Comparison of ENCODE assay signal across 8 mouse cellular contexts in genomic region chr16:92487489-92487888, GRCm38 (mm10). TPM values are rescaled to one million over a fixed set of nuclear protein-coding genes. Genes with fewer than 3 reads are reported as not detected.
A peak's percentile ranks its signal among the peaks of the same experiment; 100 is the strongest.
DNase-seq lines count a peak whose midpoint lies in the region; ATAC-seq lines count a peak whose summit lies in the region.

No protein-coding gene starts in this region.

- no peak for ATAC-seq in CD4-positive, CD25-positive, alpha-beta regulatory T cell, adult 4 months
- peak; percentile 71 for ATAC-seq in granulocyte monocyte progenitor cell, adult 5-6 weeks (replicated peaks; ENCODE audit: poor library complexity, severe bottlenecking)
- 0 out of 2 replicates have a peak, but pooled peaks have one; percentile 44 for ATAC-seq in neutrophil, adult 5-6 weeks (ENCODE audit: extremely low read depth, insufficient number of reproducible peaks, low FRiP score, poor library complexity, severe bottlenecking)

- peak; percentile 67 for DNase-seq in CD4-positive, CD25-positive, alpha-beta regulatory T cell, adult 2 months (ENCODE audit: low read depth, low spot score)
- DNase-seq in layer of hippocampus, adult 11-12 months (ENCODE audit: low spot score): peak; percentile 47
- DNase-seq in layer of hippocampus, adult 9-10 months (ENCODE audit: low spot score): no peak
- peak; percentile 67 for DNase-seq in R1 (ENCODE audit: low read depth, low spot score)
- DNase-seq in frontal cortex, postnatal 25 days (ENCODE audit: low spot score in 2 of 2): no peak

RNA-seq across cellular contexts. Expression of gene Clic6, which starts 2.0 kb away (rescaled TPM):
- not detected for polyA plus RNA-seq in CD4-positive, CD25-positive, alpha-beta regulatory T cell, adult 4 months (2017; shearing (Covaris generic))
- not detected in 2 replicates for total RNA-seq in granulocyte monocyte progenitor cell, adult 5-6 weeks (2014; fragmentation: Nextera tagmentation)
- total RNA-seq in granulocyte monocyte progenitor cell, adult 5-6 weeks (2017): not detected in 2 replicates
- total RNA-seq in neutrophil, adult 5-6 weeks (2017): 0.12 TPM in 1 of 2 replicates, not detected in the other

RNA-seq across cellular contexts. Expression of gene Rcan1, which starts 16.8 kb away (rescaled TPM):
- 1 to 10 TPM; 1.2 to 2.7 TPM for polyA plus RNA-seq in CD4-positive, CD25-positive, alpha-beta regulatory T cell, adult 4 months (2017; shearing (Covaris generic))
- total RNA-seq in granulocyte monocyte progenitor cell, adult 5-6 weeks (2014; fragmentation: Nextera tagmentation): 6.3 and 11.5 TPM in 2 replicates
- total RNA-seq in granulocyte monocyte progenitor cell, adult 5-6 weeks (2017): 7.4 and 8.0 TPM in 2 replicates
- 7.3 and 8.3 TPM in 2 replicates for total RNA-seq in neutrophil, adult 5-6 weeks (2017)

Comparison
In these comparisons a context has a peak if more than half of its experiments do, and no peak if none do; other contexts are left out.
1. DNase-seq: peak in CD4-positive, CD25-positive, alpha-beta regulatory T cell, adult 2 months (single experiment), layer of hippocampus, adult 11-12 months (single experiment) and R1 (single experiment); none in layer of hippocampus, adult 9-10 months (single experiment) and frontal cortex, postnatal 25 days (0 of 2).